In genomic region chr10:67123756-67124155, GRCm38 (mm10) we compare ENCODE assay signal across 20 mouse cellular contexts. TPM values are rescaled to one million over a fixed set of nuclear protein-coding genes. Genes with fewer than 3 reads are reported as not detected.
A peak's percentile ranks its signal among the peaks of the same experiment; 100 is the strongest.
DNase-seq lines count a peak whose midpoint lies in the region; ATAC-seq and TF ChIP-seq lines count a peak whose summit lies in the region.
"Had no signal": no experiment of that assay in that cellular context is flagged by ENCODE, and none has a peak within 500 bp of the region (broad histone marks: within the 10 kb centered on the region; RNA-seq: fewer than 3 reads in every experiment).

No protein-coding gene starts in this region.

- peak; percentile 82 for DNase-seq in heart, adult 11 months
- no peak for DNase-seq in heart, adult 8-10 months (ENCODE audit: low spot score)
- DNase-seq in layer of hippocampus, adult 2 months (ENCODE audit: low spot score in 2 of 2): no peak
- DNase-seq in layer of hippocampus, postnatal 25 days (ENCODE audit: extremely low spot score in 1 of 2, low spot score in 1 of 2): no peak
- peak; percentile 58 for DNase-seq in 416B (ENCODE audit: low read depth)
- DNase-seq in heart, postnatal 0 days (ENCODE audit: low spot score): no peak
- no peak for DNase-seq in thymus, postnatal 36 days
- DNase-seq: adrenal gland, adult 8-10 months; cerebellum, adult 11 months; cerebellum, postnatal 36 days; kidney, adult 2 months; kidney, postnatal 14 days; liver, embryonic 13.5 days; thymus, postnatal 4 days had no signal

- no peaks in the 10 kb centered on the region for H3K27me3 ChIP-seq in heart, postnatal 0 days (ENCODE audit: control insufficient read depth, insufficient read depth, low read length)
- H3K27me3 ChIP-seq in hindbrain, embryonic 13.5 days: no peaks in the 10 kb centered on the region
- H3K27me3 ChIP-seq: neural tube, embryonic 13.5 days had no signal

- WGBS in heart, postnatal 0 days: 21% methylated on average over 2 of the region's 2 CpGs
- 52% methylated on average over 2 of the region's 2 CpGs for WGBS in hindbrain, embryonic 13.5 days

- no peak for TF ChIP-seq EP300 in heart, postnatal 0 days (IDR thresholded peaks at IDR 0.05; ENCODE audit: low read depth)

- H3K9me3 ChIP-seq in heart, postnatal 0 days (replicated peaks; ENCODE audit: control insufficient read depth, low read length): no peaks in the 10 kb centered on the region
- no peaks in the 10 kb centered on the region for H3K9me3 ChIP-seq in hindbrain, embryonic 13.5 days
- H3K9me3 ChIP-seq: embryonic facial prominence, embryonic 10.5 days; hindbrain, embryonic 10.5 days; liver, embryonic 13.5 days; neural tube, embryonic 13.5 days had no signal

- H3K9ac ChIP-seq in heart, postnatal 0 days (replicated peaks; ENCODE audit: low read depth, low read length): no peak overlapping the region
- no peak overlapping the region for H3K9ac ChIP-seq in hindbrain, embryonic 13.5 days
- H3K9ac ChIP-seq: liver, embryonic 13.5 days; neural tube, embryonic 13.5 days had no signal

- no peak overlapping the region for H3K4me3 ChIP-seq in layer of hippocampus, adult 2 months
- H3K4me3 ChIP-seq in heart, postnatal 0 days (ENCODE audit: low read depth, low read length): no peak overlapping the region
- no peak overlapping the region for H3K4me3 ChIP-seq in hindbrain, embryonic 13.5 days
- H3K4me3 ChIP-seq: embryonic facial prominence, embryonic 10.5 days; hindbrain, embryonic 10.5 days; liver, embryonic 13.5 days; neural tube, embryonic 13.5 days had no signal

- H3K4me1 ChIP-seq in heart, postnatal 0 days (ENCODE audit: control insufficient read depth, insufficient read depth): peaks cover 54% of the 10 kb centered on the region
- H3K4me1 ChIP-seq in hindbrain, embryonic 13.5 days (replicated peaks): peaks cover 49% of the 10 kb centered on the region

- no peak for TF ChIP-seq CTCF in layer of hippocampus, adult 2 months (conservative IDR thresholded peaks at IDR 0.05)
- no peak for TF ChIP-seq CTCF in heart, postnatal 0 days (IDR thresholded peaks at IDR 0.05; ENCODE audit: low read depth)

- no peaks in the 10 kb centered on the region for H3K36me3 ChIP-seq in heart, postnatal 0 days (replicated peaks; ENCODE audit: control insufficient read depth, insufficient read depth, low read length)
- no peaks in the 10 kb centered on the region for H3K36me3 ChIP-seq in hindbrain, embryonic 13.5 days
- H3K36me3 ChIP-seq: embryonic facial prominence, embryonic 10.5 days; hindbrain, embryonic 10.5 days; liver, embryonic 13.5 days; neural tube, embryonic 13.5 days had no signal

- peak overlapping the region; percentile 89 for H3K27ac ChIP-seq in layer of hippocampus, adult 2 months
- peak overlapping the region; percentile 72 for H3K27ac ChIP-seq in heart, postnatal 0 days (ENCODE audit: low read depth)
- H3K27ac ChIP-seq in hindbrain, embryonic 13.5 days: no peak overlapping the region
- H3K27ac ChIP-seq: embryonic facial prominence, embryonic 10.5 days; hindbrain, embryonic 10.5 days; liver, embryonic 13.5 days; neural tube, embryonic 13.5 days had no signal

- no peak for ATAC-seq in heart, postnatal 0 days (ENCODE audit: insufficient read depth, low read depth)
- no peak for ATAC-seq in hindbrain, embryonic 13.5 days (ENCODE audit: low FRiP score)
- ATAC-seq: forebrain, embryonic 14.5 days; lung, postnatal 0 days had no signal

- peak overlapping the region; percentile 40 for H3K4me2 ChIP-seq in heart, postnatal 0 days (ENCODE audit: low read depth, low read length)
- no peak overlapping the region for H3K4me2 ChIP-seq in hindbrain, embryonic 13.5 days
- H3K4me2 ChIP-seq: liver, embryonic 13.5 days; neural tube, embryonic 13.5 days had no signal

RNA-seq across cellular contexts. Expression of gene Reep3, which starts 27.0 kb away (rescaled TPM):
- total RNA-seq in heart, adult 8-10 months (2022): 10 to 100 TPM; 16.3 to 19.9 (median 17.9) TPM
- 10 to 100 TPM; 18.3 to 21.9 TPM for total RNA-seq in layer of hippocampus, adult 2 months (2021)
- total RNA-seq in layer of hippocampus, postnatal 25 days (2021): 10 to 100 TPM; 22.8 to 24.2 TPM
- 24.0 and 26.6 TPM in 2 replicates for total RNA-seq in heart, postnatal 0 days (2014; rRNA removed; ENCODE audit: low replicate concordance)
- 25.6 and 26.8 TPM in 2 replicates for polyA plus RNA-seq in heart, postnatal 0 days (2015; fragmentation: Nextera tagmentation; extraction: Ambion mirVana)
- 42.6 and 44.9 TPM in 2 replicates for polyA plus RNA-seq in hindbrain, embryonic 13.5 days (2015; fragmentation: Nextera tagmentation; extraction: Ambion mirVana)

RNA-seq across cellular contexts. Expression of gene Jmjd1c, which starts 27.8 kb away (rescaled TPM):
- total RNA-seq in heart, adult 8-10 months (2022): 10 to 100 TPM; 35.9 to 38.7 (median 37.9) TPM
- 100 to 1,000 TPM; 106 to 111 TPM for total RNA-seq in layer of hippocampus, adult 2 months (2021)
- total RNA-seq in layer of hippocampus, postnatal 25 days (2021): 10 to 100 TPM; 80.3 to 98.6 TPM
- total RNA-seq in heart, postnatal 0 days (2014; rRNA removed; ENCODE audit: low replicate concordance): 42.4 and 55.3 TPM in 2 replicates
- polyA plus RNA-seq in heart, postnatal 0 days (2015; fragmentation: Nextera tagmentation; extraction: Ambion mirVana): 28.1 and 29.0 TPM in 2 replicates
- polyA plus RNA-seq in hindbrain, embryonic 13.5 days (2015; fragmentation: Nextera tagmentation; extraction: Ambion mirVana): 47.7 and 50.3 TPM in 2 replicates

Comparison
In these comparisons a context has a peak if more than half of its experiments do, and no peak if none do; other contexts are left out.
1. DNase-seq: peak in heart, adult 11 months (single experiment) and 416B (single experiment); none in heart, adult 8-10 months (single experiment), layer of hippocampus, adult 2 months (0 of 2), layer of hippocampus, postnatal 25 days (0 of 2), heart, postnatal 0 days (single experiment) and thymus, postnatal 36 days (0 of 2).